Mouse (Mus musculus): ENCODE results near the gene Myrip.
A peak's percentile ranks its signal among the peaks of the same experiment; 100 is the strongest.

Myrip gene

GRCm38 (mm10) chr9:120339975-120340695 lies 38.8 kb downstream of the Myrip start:
- no peak for DNase-seq

- no peak for DNase-seq
Observed at GRCm38 (mm10) chr9:120343123-120343790, 41.9 kb downstream of the Myrip start.

- peak in 1 of 2 experiments; percentile 15 for DNase-seq
Observed at GRCm38 (mm10) chr9:120345651-120346151, 44.4 kb downstream of the Myrip start.

- DNase-seq, result peak; percentile 28 to 43
Observed at GRCm38 (mm10) chr9:120349145-120349544, 47.8 kb downstream of the Myrip start.

- no peak for DNase-seq
Observed at GRCm38 (mm10) chr9:120350346-120350745, 49.0 kb downstream of the Myrip start.

GRCm38 (mm10) chr9:120351061-120351460 lies 49.7 kb downstream of the Myrip start:
- DNase-seq, result no peak

- DNase-seq, result no peak
Observed at GRCm38 (mm10) chr9:120351474-120351873, 50.2 kb downstream of the Myrip start.

GRCm38 (mm10) chr9:120353036-120353435 lies 51.7 kb downstream of the Myrip start:
- no peak for DNase-seq

- peak in 1 of 2 experiments; percentile 23 for DNase-seq
Observed at GRCm38 (mm10) chr9:120353967-120354366, 52.7 kb downstream of the Myrip start.

GRCm38 (mm10) chr9:120354550-120355345 lies 53.4 kb downstream of the Myrip start:
- no peak for DNase-seq

GRCm38 (mm10) chr9:120356490-120356889 lies 55.2 kb downstream of the Myrip start:
- DNase-seq, result no peak

GRCm38 (mm10) chr9:120358060-120358459 lies 56.7 kb downstream of the Myrip start:
- no peak for DNase-seq

- peak; percentile 35 to 41 for DNase-seq
Observed at GRCm38 (mm10) chr9:120360397-120361177, 59.3 kb downstream of the Myrip start.

- no peak for DNase-seq
Observed at GRCm38 (mm10) chr9:120361656-120362055, 60.3 kb downstream of the Myrip start.

- DNase-seq, result no peak
Observed at GRCm38 (mm10) chr9:120362684-120363083, 61.4 kb downstream of the Myrip start.

- DNase-seq, result no peak
Observed at GRCm38 (mm10) chr9:120364653-120365283, 63.5 kb downstream of the Myrip start.

- no peak for DNase-seq
Observed at GRCm38 (mm10) chr9:120367526-120367925, 66.2 kb downstream of the Myrip start.

GRCm38 (mm10) chr9:120371633-120372032 lies 70.3 kb downstream of the Myrip start:
- DNase-seq, result no peak

GRCm38 (mm10) chr9:120372347-120372746 lies 71.0 kb downstream of the Myrip start:
- DNase-seq, result no peak

- peak; percentile 74 to 82 for DNase-seq
Observed at GRCm38 (mm10) chr9:120377726-120378125, 76.4 kb downstream of the Myrip start.

GRCm38 (mm10) chr9:120395188-120395587 lies 93.9 kb downstream of the Myrip start:
- no peak for DNase-seq
